Mouse (Mus musculus): ENCODE results near the gene Edar.
"Not testable (repeated sequence)": the region's sequence is repeated elsewhere in the genome, so short reads cannot be mapped to it uniquely, and the experiment has no call there.

Edar gene

GRCm38 (mm10) chr10:58675533-58675932, at the start of gene Edar:
Edar (minus strand) TSS chr10:58675654.
- DNase-seq, result peak; percentile 91

GRCm38 (mm10) chr10:58718110-58718509, 42.7 kb upstream of the Edar start, which contains the start of gene Gm17542:
Gm17542 (minus strand) TSS chr10:58718210.
- not testable (repeated sequence) for DNase-seq

- DNase-seq, result no peak
Observed at GRCm38 (mm10) chr10:58714789-58715148, 39.3 kb upstream of the Edar start.

GRCm38 (mm10) chr10:58713855-58714788, 38.7 kb upstream of the Edar start:
- DNase-seq, result peak; percentile 21

- DNase-seq, result no peak
Observed at GRCm38 (mm10) chr10:58713225-58713624, 37.8 kb upstream of the Edar start.

- no peak for DNase-seq
Observed at GRCm38 (mm10) chr10:58709021-58709420, 33.6 kb upstream of the Edar start.

GRCm38 (mm10) chr10:58700578-58700977, 25.1 kb upstream of the Edar start:
- DNase-seq, result no peak

GRCm38 (mm10) chr10:58700160-58700559, 24.7 kb upstream of the Edar start:
- DNase-seq, result no peak

- no peak for DNase-seq
Observed at GRCm38 (mm10) chr10:58698955-58699354, 23.5 kb upstream of the Edar start.

- DNase-seq, result no peak
Observed at GRCm38 (mm10) chr10:58691051-58691450, 15.6 kb upstream of the Edar start.

- no peak for DNase-seq
Observed at GRCm38 (mm10) chr10:58679298-58679697, 3.8 kb upstream of the Edar start.

GRCm38 (mm10) chr10:58673278-58674061, 2.0 kb downstream of the Edar start:
- DNase-seq, result peak; percentile 89

GRCm38 (mm10) chr10:58672557-58673277, 2.7 kb downstream of the Edar start:
- DNase-seq, result no peak

GRCm38 (mm10) chr10:58663868-58664267, 11.6 kb downstream of the Edar start:
- no peak for DNase-seq

GRCm38 (mm10) chr10:58663417-58663816, 12.0 kb downstream of the Edar start:
- DNase-seq, result no peak

GRCm38 (mm10) chr10:58659268-58659986, 16.0 kb downstream of the Edar start:
- DNase-seq, result no peak

- DNase-seq, result no peak
Observed at GRCm38 (mm10) chr10:58657731-58658130, 17.7 kb downstream of the Edar start.

- DNase-seq, result no peak
Observed at GRCm38 (mm10) chr10:58653679-58654078, 21.8 kb downstream of the Edar start.

- DNase-seq, result no peak
Observed at GRCm38 (mm10) chr10:58652418-58653394, 22.7 kb downstream of the Edar start.

- DNase-seq, result no peak
Observed at GRCm38 (mm10) chr10:58652045-58652417, 23.4 kb downstream of the Edar start.
